Mouse (Mus musculus) heart, adult 2 months (tissue): Measurements from ENCODE around the gene Sox10.

Experiments
- CTCF ChIP-seq: fragments of 200-600 bp; IDR thresholded peaks from 2 replicates; pipeline ENCODE4 v1.8.1; 2022; ENCODE audit warnings: antibody characterized with exemption, mild to moderate bottlenecking, moderate library complexity
- EP300 ChIP-seq: fragments of 200-500 bp; IDR thresholded peaks from 2 replicates; pipeline ENCODE4 v1.6.1; 2011; ENCODE audit warnings: low read depth, low read length, control low read depth; ENCODE audit not compliant: insufficient read depth
- POLR2A ChIP-seq: fragments of 200-500 bp; IDR thresholded peaks from 2 replicates; pipeline ENCODE4 v1.6.1; 2011; ENCODE audit warnings: mild to moderate bottlenecking, low read depth, low read length, control low read depth; ENCODE audit not compliant: insufficient read depth

DNA sequence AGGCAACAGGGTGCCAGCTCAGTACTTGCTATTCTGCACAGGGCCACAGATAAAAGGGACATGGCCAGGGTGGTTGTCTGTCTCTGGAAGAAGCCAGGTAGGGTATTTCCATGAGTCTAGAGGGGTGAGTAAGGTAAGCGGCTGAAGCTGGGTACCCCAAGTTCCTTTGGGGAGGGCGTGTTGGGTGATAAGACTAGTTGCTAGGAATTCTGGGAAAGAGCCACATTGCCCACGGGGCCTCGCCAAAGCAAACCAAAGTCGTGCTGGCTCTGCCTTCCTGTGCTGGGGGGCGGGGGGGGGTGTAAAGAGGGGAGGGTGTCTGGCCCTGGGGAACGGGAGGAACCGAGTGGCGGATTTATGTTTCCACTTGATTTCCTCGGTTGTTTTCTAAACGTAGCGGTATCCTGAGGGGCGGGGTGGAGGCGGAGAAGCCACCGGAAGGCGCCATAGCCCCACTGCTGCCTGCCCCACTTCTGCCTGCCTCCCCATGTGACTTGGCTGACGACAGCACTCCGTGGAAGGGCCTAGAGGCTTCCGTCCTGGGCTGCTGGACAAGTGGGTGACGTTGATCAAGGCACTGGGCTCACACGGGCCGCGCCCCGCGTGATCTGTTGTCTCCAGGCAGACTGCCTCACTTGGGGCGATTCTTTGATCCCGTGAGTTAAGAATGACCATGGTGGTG lies 43.9 kb upstream of the Sox10 start:
- no peak for TF ChIP-seq CTCF
- TF ChIP-seq POLR2A: no peak
- TF ChIP-seq EP300: no peak
